In the genomic region with DNA sequence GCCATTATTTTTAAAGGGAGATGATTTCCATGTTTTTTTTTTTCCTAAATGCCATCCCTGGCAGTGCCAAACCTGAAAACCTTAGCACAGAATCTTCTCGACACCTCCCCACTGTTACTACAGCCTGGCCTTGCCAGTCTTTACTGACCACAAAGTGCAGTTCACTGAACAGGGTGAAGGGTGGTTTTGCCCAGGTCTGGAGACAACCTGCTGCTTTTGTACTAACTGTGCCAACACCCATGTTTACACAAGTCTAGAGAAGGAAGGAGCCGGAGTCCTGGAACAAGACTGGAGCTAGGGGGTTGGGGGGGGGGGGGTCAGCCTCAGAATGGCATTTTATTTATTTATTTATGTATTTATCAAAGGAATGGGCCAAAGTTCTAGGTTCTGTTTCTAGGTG, we compare ENCODE assay signal across 12 mouse cellular contexts.
"Had no signal": no experiment of that assay in that cellular context is flagged by ENCODE, and none has a peak within 500 bp of the region (broad histone marks: within the 10 kb centered on the region; RNA-seq: fewer than 3 reads in every experiment).

No protein-coding gene starts in this region.

- H3K9me3 ChIP-seq: hindbrain, embryonic 13.5 days; limb, embryonic 10.5 days; liver, embryonic 13.5 days; midbrain, embryonic 12.5 days had no signal

- DNase-seq: kidney, adult 18-20 months; kidney, postnatal 14 days; liver, embryonic 13.5 days; liver, postnatal 0 days; right cerebral cortex, postnatal 25 days; thymus, adult 2 months; thymus, postnatal 25 days had no signal

- ATAC-seq: midbrain, embryonic 16.5 days had no signal

- H3K4me3 ChIP-seq: hindbrain, embryonic 13.5 days; limb, embryonic 10.5 days; liver, embryonic 13.5 days; midbrain, embryonic 12.5 days had no signal

- H3K4me1 ChIP-seq: limb, embryonic 10.5 days had no signal

- H3K4me2 ChIP-seq: hindbrain, embryonic 13.5 days; liver, embryonic 13.5 days; midbrain, embryonic 12.5 days had no signal

- H3K27ac ChIP-seq: hindbrain, embryonic 13.5 days; hindbrain, postnatal 0 days; limb, embryonic 10.5 days; liver, embryonic 13.5 days; midbrain, embryonic 12.5 days had no signal

- H3K27me3 ChIP-seq: hindbrain, embryonic 13.5 days; liver, embryonic 13.5 days; midbrain, embryonic 12.5 days had no signal

- H3K9ac ChIP-seq: hindbrain, embryonic 13.5 days; liver, embryonic 13.5 days; liver, postnatal 0 days; midbrain, embryonic 12.5 days had no signal
